Mouse (Mus musculus) lung, postnatal 0 days (tissue): ENCODE data around the gene Bmpr1a.

Source experiments
- CTCF ChIP-seq: IDR thresholded peaks from 2 replicates; pipeline ENCODE4 v1.5.1; 2016; ENCODE audit warnings: antibody characterized with exemption, mild to moderate bottlenecking
- EP300 ChIP-seq: IDR thresholded peaks from 2 replicates; pipeline ENCODE4 v1.6.1; 2016; ENCODE audit warnings: antibody characterized with exemption, mild to moderate bottlenecking, control low read depth

GRCm38 (mm10) chr14:34508187-34508840 lies 5.2 kb upstream of the Bmpr1a start:
- TF ChIP-seq CTCF (no peak), EP300 (no peak)
